Mouse (Mus musculus) bone marrow macrophage, adult 2 months (primary cell): ENCODE measurements around the gene Myo18b.

ENCODE experiments used
- CTCF ChIP-seq: IDR thresholded peaks from 2 replicates; pipeline ENCODE4 v1.5.1; 2012; ENCODE audit warnings: low read depth, mild to moderate bottlenecking, low read length, moderate library complexity
- POLR2A ChIP-seq: IDR thresholded peaks from 2 replicates; pipeline ENCODE4 v1.6.1; 2012; ENCODE audit warnings: mild to moderate bottlenecking, low read depth, low read length, borderline replicate concordance

GRCm38 (mm10) chr5:112730604-112731003 is 165.6 kb downstream of the Myo18b start:
- TF ChIP-seq CTCF (no peak), POLR2A (no peak)
